Mouse (Mus musculus) megakaryocyte-erythroid progenitor cell, adult 5 weeks (primary cell): ENCODE data around the gene Tmem239. TPM values are rescaled to one million over a fixed set of nuclear protein-coding genes. Genes with fewer than 3 reads are reported as not detected.

Experiments
- polyA plus RNA-seq: library from polyadenylated mRNA; stranded (reverse); fragments of >175 nt; gene quantifications from 2 replicates; pipeline ENCODE4 v1.2.3, GENCODE M21; 2012

The Tmem239 gene
- polyA plus RNA-seq: not detected in 2 replicates

GRCm38 (mm10) chr2:130406178-130406577 is at the start of gene Tmem239:
Tmem239 (plus strand) TSS chr2:130406478.

GRCm38 (mm10) chr2:130397186-130397985 is 8.9 kb upstream of the Tmem239 start, which contains the start of gene Cpxm1:
Cpxm1 (minus strand) TSS chr2:130397574.

GRCm38 (mm10) chr2:130404939-130405338 is 1.3 kb upstream of the Tmem239 start, which contains the start of the genes Gm28372 and 1700020A23Rik:
Gm28372 (plus strand) TSS chr2:130405239.
1700020A23Rik (plus strand) TSS chr2:130405259.

GRCm38 (mm10) chr2:130424126-130424853 is 18.0 kb downstream of the Tmem239 start, which contains the start of the genes Vps16 and Pced1a:
Vps16 (plus strand) TSS chr2:130424339.
Pced1a (minus strand) TSS chr2:130424701.

GRCm38 (mm10) chr2:130449794-130450433 is 43.6 kb downstream of the Tmem239 start, which contains the start of gene Ptpra:
Ptpra (plus strand) TSS chr2:130450278.

Other genes starting within 250 kb of the Tmem239 start
- 668 and 714 TPM in 2 replicates for gene Snrpb, start 227.1 kb upstream of the Tmem239 start, polyA plus RNA-seq
- not detected in 2 replicates for gene Tmc2, start 211.3 kb upstream of the Tmem239 start, polyA plus RNA-seq
- 83.3 and 119 TPM in 2 replicates for gene Nop56, start 132.0 kb upstream of the Tmem239 start, polyA plus RNA-seq
- 108 and 112 TPM in 2 replicates for gene Idh3b, start 121.9 kb upstream of the Tmem239 start, polyA plus RNA-seq
- 0.02 and 0.04 TPM in 2 replicates for gene Ebf4, start 111.3 kb upstream of the Tmem239 start, polyA plus RNA-seq
- 0.91 and 2.6 TPM in 2 replicates for gene Cpxm1, start 8.9 kb upstream of the Tmem239 start, polyA plus RNA-seq
- gene Gm28372, start 1.2 kb upstream of the Tmem239 start, polyA plus RNA-seq: not detected in 2 replicates
- gene 1700020A23Rik, start 1.2 kb upstream of the Tmem239 start, polyA plus RNA-seq: not detected in 2 replicates
- gene Vps16, start 17.9 kb downstream of the Tmem239 start, polyA plus RNA-seq: 16.1 and 20.4 TPM in 2 replicates
- 17.7 and 21.0 TPM in 2 replicates for gene Pced1a, start 18.2 kb downstream of the Tmem239 start, polyA plus RNA-seq
- gene Ptpra, start 43.8 kb downstream of the Tmem239 start, polyA plus RNA-seq: 19.4 and 23.3 TPM in 2 replicates
- gene Mrps26, start 157.3 kb downstream of the Tmem239 start, polyA plus RNA-seq: 135 and 170 TPM in 2 replicates
- gene Oxt, start 169.7 kb downstream of the Tmem239 start, polyA plus RNA-seq: not detected in 2 replicates
- 0.13 TPM in 1 of 2 replicates, not detected in the other for gene Avp, start 176.1 kb downstream of the Tmem239 start, polyA plus RNA-seq
- 0.65 and 0.66 TPM in 2 replicates for gene Fastkd5, start 223.5 kb downstream of the Tmem239 start, polyA plus RNA-seq
- 0.86 and 1.3 TPM in 2 replicates for gene Ubox5, start 223.6 kb downstream of the Tmem239 start, polyA plus RNA-seq
- gene Lzts3, start 236.3 kb downstream of the Tmem239 start, polyA plus RNA-seq: 1.6 and 2.8 TPM in 2 replicates